Mouse (Mus musculus) layer of hippocampus, adult 18-20 months (tissue): ENCODE measurements around the gene 4932438H23Rik. TPM values are rescaled to one million over a fixed set of nuclear protein-coding genes. Genes with fewer than 3 reads are reported as not detected.

Experiments used
- DNase-seq, 2 experiments: peaks; one replicate each; pipeline ENCODE4 v3.0.0; 2022; ENCODE audit warnings: low spot score in 2 of 2
- total RNA-seq, 2 experiments: library from RNA; stranded (reverse); gene quantifications; 2 replicates each; pipeline ENCODE4 v1.2.3; 2021

The 4932438H23Rik gene
- total RNA-seq, 2 experiments from 2014 or later = 2.2 to 2.7 TPM

DNA sequence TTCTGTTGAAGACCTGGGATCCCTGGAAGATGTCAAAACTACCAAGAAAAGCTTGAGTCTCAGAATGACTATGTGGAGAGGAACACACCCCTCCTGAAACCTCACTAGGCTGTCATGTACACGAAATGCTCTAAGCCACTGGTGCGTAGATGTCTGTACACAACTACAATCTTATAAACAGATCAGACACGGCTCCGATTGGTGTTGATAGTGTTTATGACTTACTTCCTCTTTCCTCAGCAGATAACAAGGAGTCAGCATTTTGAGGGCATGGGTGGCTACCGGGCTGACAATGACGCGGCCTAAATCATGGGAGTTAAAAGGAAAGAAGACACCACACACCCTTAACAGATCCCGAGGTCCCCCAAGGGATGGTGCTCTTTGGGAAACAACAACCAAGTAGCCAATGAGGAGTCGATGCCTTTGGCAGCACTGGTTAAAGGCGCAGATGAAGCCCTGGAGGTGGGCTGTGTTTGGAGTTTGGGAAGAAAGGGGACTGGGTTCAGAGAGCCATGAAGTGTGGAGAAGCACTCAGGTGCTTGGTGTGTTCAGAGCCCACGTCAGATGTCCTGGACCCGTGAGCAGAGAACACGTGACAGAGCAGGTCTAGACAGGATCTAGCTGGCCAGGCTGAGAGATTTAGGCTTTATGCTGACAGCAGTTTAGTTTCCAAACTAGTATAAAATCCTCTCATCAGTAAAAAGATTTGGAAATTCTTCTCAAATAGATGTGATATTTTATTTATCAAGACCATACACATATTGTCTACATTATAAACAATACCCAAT lies 33.2 kb downstream of the 4932438H23Rik start:
- DNase-seq = no peak

DNA sequence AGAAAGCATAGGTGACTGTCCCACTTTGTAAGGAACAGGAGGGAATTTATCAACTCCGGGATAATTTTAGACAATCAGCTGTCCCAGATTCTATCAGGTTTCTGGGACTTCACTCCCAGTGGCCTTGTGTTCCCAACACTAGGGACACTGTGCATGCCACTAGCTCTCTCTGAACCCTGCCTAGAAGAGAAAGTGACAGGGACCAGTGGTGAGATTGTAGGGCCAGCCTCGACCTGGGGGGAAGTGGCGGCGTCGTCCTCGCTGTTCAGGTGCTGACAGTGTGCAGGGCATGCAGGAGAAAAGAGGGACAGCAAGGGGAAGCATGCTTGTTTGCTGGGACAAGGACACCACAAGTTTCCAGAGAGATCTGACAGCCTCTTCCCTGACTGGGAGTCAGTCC lies 37.2 kb downstream of the 4932438H23Rik start:
- DNase-seq = no peak

DNA sequence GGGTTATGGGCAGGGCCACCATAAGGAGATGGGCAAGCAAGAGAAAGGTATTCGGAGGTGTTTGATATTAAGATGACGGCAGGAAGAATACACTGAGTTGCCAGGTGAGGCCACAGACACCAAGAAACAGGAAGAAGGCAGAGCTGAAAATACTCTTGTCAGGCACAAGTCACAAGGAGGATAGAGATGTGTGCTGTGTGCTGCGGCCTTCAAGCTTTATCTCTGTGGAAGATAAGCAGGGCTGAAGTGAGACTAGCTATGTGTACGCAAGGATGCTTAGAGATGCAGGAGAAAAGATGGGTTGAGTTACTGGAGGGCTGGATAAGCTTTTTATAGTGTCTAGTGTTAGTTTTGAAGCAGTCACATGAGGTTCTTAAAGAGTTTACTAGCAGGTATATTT lies 37.7 kb downstream of the 4932438H23Rik start:
- DNase-seq = no peak

DNA sequence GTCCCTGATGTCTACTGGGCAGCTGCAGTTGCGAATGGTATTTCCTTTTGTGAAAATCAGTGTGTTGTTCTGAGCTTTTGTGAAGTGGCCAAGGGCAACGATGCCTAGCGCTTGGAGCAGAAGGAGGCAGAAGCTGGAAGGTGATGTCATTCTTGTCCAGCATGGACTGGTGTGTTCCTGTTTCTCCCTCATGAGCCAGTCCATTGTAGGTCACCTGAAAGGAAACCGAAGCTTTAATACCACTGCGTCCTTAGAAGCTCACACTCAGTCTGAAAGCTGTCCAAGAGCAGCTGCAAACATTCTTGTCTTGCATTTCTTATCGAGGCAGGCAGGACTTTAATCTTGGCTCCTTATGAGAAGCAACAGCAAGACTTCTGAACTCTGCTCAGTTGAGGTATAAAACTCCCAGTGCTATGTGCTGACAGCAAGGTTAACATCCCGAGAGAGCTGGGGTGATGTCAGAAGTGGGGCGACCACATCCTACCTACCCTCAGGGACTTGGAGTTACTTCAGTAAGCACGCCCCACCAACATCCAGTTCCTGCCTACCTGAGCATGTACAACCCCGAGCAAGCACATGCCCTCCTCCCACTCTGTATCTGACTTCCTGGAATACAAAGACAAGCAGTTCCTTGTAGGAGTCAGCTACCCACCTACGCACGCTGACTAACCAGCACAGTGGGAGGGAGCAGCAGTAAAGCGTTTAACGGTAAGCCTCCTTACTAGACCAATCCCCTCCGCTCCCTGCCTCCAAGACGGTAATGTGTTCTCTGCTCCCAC lies 38.7 kb downstream of the 4932438H23Rik start:
- peak; percentile 44 to 79 for DNase-seq

DNA sequence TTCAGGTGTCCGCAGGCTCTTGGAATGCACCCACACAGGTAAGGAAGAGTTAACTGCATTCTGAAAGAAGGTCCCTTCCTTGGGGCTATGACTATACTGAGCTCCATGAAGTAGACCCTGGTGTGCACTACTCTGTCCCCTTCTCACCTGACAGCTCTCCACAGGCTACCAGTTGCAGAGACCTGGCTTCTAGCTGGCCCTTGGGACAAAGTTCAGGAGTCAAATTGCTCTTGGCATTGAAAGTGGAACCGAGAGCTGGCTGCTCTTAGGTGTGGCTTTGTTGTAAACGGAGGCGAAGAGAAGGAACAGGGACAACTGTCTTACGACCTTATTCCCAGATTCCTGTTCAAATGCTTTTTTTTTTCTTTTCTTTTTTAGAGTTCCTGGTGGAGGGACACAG lies 39.8 kb downstream of the 4932438H23Rik start:
- DNase-seq = no peak

DNA sequence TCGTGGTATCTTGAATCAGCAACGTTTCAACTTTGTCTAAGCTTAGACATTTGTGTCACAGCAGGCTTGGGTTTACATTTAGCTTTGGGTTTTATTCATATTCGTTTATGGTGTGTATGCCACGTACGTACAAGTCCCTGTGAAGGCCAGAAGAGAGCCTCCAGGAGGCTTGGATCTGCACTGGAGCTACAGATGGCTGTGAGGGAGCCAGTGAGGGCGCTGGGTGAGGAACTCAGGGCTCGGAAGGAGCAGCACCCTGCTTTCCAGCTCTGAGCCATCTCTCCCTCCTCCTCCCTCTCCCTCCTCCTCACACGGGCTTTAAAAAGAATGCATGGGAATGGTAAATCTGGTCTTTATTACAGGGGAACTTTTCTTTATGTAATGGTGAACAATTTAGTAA lies 41.3 kb downstream of the 4932438H23Rik start:
- DNase-seq = no peak

DNA sequence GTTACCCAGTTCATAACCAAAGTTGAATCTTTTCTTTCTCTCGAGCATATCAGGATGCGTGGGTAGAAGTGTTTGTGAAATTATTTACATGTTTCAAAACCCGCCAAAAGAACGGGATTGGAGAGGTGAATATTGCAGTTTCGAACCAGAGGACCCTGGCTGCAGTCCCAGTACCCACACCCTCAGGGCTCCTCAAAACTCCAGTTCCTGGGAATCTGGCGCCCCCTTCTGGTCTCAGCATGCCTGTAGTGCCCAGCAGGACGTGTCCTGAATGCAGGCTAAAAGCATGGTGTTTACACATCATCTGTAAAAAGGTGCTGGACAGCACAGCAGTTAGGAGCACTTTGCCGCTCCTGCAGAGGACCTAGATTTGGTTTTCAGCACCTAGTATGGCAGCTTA lies 49.4 kb downstream of the 4932438H23Rik start:
- DNase-seq = peak in 1 of 2 experiments; percentile 29

DNA sequence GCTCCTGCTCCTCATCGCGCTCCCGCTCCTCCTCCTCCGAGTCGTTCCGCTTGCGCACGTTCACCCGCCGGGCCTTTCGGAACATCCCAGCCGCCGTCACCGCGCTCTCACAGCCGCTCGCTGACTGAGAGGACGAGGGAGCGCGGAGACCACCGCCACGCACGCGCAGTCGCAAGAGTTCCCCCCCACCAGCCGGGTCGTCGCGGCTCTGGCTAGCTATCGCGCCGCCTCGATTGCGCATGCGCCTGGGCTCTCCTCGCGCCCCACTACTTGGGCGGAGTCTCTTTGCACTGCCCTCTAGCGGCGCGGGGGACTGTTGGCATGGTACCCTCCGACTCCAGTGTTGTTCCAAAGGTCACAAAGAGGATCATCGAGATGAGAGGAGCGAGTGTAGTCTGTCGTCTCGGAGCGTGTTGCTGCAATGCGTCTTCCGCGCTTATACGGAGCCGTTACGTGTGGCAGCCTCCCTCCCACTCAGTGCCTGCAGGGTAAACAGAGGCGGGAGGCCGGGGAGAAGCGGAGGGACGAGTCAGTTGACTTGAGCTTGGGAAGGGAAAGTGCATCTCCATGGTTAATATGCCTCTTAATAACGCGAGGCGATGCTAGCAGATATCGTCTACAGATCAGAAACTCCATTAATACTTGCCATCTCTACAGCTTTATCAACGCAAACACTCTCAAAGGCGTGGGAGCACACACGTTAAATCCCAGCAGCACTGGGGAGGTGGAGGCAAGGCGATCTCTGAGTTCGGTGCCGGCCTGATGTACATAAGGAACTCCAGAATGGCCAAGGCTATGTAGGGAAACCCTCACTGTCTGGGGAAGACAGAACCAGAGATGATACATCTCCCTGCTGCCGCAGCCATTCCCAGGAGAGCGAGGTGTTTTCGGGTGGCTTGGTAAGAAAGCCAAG lies 50.4 kb downstream of the 4932438H23Rik start, which contains the start of gene Paxbp1:
Gene Paxbp1, minus strand, starts transcription at position 274 of the 913 bp plus-strand sequence.
- peak; percentile 98 to 100 for DNase-seq

DNA sequence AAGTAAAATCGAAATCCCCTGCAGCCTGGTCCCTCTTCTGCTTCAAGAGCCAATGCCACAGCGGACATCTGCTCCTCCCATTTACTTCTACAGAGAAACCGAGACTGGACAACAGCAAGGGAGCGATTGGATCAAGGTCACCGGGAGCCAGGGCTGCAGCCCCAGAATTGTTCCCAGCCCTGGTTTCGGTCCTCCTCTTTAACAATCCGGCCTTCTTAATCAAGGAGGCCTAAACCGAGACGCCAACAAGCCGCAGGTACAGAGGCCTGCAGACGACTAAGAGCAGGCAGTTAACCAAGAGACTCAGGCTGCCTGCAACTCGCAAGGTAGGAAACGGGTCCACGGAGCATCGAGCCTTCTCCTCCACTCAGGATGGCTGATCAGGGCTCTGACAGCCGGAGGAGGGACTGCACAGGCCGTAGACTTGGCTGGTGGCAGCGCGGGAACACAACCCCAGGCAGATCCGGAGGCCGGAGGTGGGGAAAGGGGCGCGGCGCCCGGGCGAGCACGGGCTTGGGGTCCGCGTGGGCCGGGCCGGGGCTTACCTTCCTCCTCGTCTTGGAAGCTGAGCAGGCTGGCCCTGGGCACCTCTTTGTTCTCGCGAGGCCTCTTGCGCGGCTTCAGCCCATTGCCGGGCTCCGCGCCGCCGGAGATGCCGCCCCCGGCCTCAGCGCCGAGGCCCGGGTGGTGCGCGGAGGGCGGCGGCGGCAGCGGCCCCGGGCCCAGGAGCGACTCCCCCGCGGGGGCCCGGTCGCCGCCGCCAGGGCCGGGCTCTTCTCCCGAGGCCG lies 51.3 kb downstream of the 4932438H23Rik start:
- peak; percentile 17 to 46 for DNase-seq

DNA sequence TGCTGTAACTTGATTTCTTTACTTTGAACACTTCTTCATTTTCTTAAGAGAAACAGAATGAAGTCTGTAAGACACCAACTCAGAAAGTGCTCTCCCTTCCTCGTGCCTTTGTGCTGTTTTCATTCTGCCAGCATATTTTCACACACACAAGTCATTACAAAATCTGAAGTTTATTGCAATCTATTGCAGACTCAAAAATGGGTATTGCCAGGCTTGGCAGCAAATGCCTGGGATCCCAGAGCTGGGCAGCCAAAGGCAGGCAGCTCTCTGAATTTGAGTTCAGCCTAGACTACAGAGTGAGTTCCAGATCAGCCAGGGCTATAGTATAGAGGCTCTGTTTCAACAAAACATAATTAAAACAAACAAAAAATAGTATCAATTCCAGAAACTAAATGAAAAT lies 52.3 kb downstream of the 4932438H23Rik start:
- no peak for DNase-seq

DNA sequence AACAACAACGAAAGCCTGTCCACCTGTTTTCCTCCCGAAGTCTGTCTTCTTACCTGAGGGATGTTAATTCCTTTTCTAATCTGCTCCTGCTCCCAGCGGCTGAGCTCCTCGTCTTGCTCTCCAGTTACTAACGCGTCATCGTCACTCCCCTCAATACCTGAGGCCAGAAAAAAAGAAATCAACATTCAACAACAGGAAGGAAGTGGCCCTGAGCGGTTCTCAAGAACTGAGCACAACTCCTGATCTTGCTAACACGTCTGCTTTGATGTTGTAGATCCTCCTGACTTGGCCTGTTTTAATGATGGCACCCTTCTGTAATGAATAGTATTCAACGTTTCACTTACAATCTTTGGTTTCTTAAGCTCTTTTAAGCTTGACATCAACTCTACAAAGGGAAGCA lies 59.1 kb downstream of the 4932438H23Rik start:
- DNase-seq = no peak

DNA sequence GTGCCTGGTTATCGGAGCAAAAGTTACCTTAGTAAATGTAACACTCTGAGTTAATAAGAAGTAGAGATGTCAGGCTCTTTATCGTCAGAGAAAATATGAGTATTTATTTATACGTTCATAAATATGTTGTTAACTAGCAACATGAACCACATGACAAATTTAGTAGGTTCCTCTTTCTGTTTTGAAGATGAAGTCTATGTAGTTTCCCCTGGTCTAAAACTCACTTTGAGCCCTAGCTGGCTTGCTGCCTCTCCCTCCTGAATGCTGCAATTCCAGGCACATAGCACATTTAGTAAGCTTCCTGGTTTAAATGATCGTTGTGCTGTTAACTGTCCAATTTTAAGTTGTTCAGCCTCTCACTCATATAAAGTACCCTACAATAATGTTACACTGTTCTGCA lies 64.2 kb downstream of the 4932438H23Rik start:
- DNase-seq = no peak

DNA sequence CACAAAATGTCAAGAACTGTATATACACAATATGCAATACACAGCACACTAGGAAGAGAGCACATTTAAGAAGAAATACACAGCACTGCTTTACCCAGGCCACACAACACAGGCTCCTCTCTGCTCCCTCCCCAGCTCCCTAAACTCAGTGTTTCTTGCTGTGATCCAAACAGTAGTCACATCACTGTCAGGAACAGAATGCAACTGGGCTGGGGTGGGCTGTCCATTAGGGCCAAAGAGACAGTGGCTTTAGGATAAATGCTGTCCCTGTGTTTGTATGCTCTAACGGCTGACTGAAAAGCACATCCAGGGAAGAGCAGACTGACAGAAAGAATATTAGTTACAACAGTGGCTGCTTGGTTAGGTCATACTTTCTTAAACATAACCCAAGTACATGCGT lies 65.0 kb downstream of the 4932438H23Rik start:
- DNase-seq = no peak

DNA sequence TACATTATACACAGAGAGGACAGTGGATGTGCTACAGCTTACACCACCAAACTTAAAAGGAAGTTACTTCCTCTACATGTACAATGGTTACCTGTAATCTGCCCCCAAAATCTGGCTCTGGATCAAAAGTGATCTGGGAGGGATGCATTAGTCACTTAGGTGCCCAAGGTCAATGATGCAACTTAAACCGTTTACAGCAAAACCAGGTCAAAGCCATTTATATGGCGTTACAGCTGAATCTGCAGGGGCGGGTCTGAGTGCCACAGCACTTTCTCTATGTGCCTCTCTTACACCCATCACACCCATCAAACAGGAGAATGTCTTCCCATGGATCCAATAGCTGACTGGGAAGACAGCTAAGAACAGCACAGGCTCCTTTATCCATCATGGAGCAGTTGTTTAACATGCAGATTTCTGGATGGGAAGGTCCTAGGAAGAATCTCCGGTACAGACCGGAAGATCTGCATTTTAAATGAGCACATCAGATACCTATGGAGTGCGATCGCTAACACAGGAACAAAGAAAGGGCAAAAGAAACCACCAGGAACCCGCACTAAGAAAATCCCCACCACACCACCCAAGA lies 65.7 kb downstream of the 4932438H23Rik start:
- DNase-seq = no peak

DNA sequence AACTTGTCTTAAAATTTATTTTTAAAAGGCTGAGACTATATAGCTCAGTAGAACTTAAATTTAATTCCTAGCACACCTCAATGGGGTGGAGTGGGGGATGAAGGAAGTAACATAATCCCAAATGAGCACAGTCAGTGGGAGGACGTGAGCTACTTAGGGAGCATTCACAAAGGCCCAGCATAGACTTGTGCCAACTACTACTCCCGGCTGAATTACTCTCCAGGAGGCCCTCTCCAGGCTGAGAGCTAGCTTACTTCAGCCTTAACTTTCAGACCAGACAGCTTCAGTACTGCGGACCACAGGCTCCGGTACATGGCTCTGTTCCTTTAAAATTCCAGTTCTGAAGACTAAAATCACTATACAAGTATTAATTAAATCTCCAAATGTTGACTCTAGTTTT lies 68.6 kb downstream of the 4932438H23Rik start:
- DNase-seq = no peak

DNA sequence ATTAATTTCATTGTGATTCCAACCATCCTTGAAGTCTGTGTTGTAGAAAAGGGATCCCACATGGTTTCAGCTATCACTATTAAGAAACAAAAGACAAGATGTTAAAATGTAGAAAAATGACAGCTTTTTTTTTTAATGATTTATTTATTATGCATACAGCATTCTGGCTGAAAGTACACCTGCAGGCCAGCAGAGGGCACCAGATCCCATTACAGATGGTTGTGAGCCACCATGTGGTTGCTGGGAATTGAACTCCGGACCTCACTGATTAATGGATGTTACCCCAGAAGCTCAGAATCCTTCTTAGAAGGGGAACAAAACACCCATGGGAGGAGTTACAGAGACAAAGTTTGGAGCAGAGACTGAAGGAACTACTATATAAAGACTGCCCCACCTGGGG lies 71.5 kb downstream of the 4932438H23Rik start:
- DNase-seq = no peak

DNA sequence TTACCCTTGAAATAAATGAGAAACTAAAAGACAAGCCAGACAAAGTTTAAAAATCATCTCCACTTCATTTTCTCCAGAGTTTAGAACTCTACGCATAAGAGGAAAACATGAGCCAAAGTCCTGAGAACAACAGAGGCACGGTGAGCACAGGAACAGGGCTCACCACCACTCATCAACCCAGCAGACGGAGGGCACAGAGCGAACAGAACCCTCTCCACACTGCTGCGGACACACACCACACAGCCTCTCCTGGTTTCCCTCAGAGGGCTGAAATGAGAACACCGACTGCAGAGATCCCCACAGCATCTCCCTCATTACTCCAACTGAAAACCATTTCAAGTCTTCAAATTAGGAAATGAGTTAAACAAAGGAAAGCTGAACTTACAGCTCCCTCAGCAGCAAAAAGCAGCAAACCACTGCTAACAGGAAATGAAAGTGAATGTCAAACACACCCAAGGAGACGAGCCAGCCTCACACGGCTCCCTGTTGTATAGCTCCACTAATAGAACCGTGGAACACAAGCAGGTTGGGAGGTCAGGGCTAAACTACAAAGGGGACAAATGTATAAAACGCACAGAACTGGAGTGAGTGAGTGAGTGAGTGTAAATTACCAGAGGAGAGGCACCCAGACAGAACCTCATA lies 74.0 kb downstream of the 4932438H23Rik start:
- DNase-seq = no peak

DNA sequence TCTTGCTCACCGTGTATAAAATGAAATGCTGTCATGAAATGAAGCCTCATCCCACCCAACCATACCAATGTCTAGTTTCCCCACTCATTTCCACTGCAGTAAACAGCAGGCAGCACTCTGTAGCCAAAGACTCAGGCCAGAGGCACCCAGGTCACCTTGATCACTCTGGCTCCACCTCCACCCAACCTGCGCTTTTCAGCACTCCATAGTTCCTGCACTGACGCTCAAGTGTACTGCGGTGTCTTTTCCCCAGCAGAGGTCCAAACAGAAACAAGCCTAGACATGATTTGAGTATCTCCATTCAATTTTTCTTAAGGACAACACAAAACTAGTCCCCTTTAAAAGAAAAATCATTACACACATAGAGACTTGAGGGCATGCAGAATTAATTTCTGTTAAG lies 75.4 kb downstream of the 4932438H23Rik start:
- no peak for DNase-seq

DNA sequence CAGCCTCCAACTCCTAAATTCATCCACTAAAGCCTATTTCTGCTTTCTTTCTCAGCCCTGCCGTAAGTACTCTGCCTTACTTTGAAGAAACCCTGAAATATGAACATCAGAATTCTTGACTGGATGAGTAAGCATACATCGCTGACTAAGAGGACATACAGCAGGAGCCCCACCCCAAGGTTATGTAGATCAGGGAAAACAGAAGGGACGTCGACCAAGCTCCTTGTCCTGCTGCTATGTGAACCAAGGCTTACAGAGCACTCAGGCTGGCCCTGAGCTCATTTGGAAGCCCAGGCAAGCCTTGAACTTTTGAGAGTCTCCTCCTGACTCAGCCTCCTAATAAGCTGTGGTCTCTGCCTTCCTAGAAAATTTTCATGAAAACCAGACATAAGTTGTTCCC lies 79.2 kb downstream of the 4932438H23Rik start:
- no peak for DNase-seq

DNA sequence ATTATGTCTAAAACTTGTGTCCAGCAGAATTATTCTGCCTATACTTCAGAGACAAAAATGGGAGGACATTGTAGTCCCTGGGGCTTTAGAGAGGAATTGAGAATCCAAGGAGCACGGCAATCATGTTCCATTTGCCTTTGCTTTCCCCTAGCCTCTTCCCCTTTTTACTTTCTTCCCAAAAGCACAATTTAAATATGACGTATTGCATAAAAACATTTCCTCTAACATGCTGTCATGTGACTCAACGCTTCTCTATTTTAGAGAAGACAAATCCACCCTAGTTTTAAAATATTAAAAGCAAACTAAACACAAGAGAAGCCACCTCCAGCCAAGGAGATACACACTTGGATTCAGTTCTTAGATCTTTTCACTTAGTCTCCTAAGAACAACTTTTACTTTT lies 83.1 kb downstream of the 4932438H23Rik start:
- DNase-seq = no peak
